In the genomic region with DNA sequence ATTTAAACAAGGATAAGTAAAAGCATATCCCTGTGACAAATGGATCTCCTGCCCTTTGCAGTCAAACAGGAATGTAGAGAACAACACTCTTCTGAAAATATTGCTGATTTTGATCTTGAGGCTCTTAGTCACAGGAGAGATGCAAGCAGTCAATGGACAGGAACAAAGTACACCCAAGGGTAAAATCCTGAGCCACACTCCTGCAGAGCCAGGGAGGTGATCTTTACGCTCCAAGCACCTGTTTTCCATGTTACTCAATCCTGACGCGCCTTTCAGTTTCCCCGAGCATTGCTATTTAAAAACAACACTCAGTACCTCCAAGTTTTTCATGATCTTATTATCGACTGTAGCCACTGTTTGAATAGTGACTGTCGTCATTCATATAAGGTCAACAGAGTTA, we compare ENCODE assay signal across 27 mouse cellular contexts. TPM values are rescaled to one million over a fixed set of nuclear protein-coding genes. Genes with fewer than 3 reads are reported as not detected.
A peak's percentile ranks its signal among the peaks of the same experiment; 100 is the strongest.
DNase-seq lines count a peak whose midpoint lies in the region; ATAC-seq and TF ChIP-seq lines count a peak whose summit lies in the region.
"Had no signal": no experiment of that assay in that cellular context is flagged by ENCODE, and none has a peak within 500 bp of the region (broad histone marks: within the 10 kb centered on the region; RNA-seq: fewer than 3 reads in every experiment).

No protein-coding gene starts in this region.

- H3K4me3 ChIP-seq in liver, adult 2 months (ENCODE audit: insufficient read depth, low read depth, low read length) = no peak overlapping the region
- no peak overlapping the region for H3K4me3 ChIP-seq in liver, embryonic 12.5 days
- H3K4me3 ChIP-seq: embryonic facial prominence, embryonic 13.5 days; erythroblast, embryonic 14.5 days; forebrain, embryonic 13.5 days; limb, embryonic 13.5 days; lung, embryonic 15.5 days; megakaryocyte, embryonic 14.5 days; neural tube, embryonic 12.5 days had no signal

- H3K27ac ChIP-seq in liver, adult 2 months (replicated peaks; ENCODE audit: insufficient read depth, low read depth, low read length) = no peak overlapping the region
- H3K27ac ChIP-seq in liver, embryonic 12.5 days = no peak overlapping the region
- H3K27ac ChIP-seq: embryonic facial prominence, embryonic 13.5 days; forebrain, embryonic 13.5 days; hindbrain, embryonic 14.5 days; limb, embryonic 13.5 days; liver, embryonic 14.5 days; lung, embryonic 15.5 days; neural tube, embryonic 12.5 days had no signal

- H3K9ac ChIP-seq in liver, adult 2 months (ENCODE audit: low read depth, low read length) = no peak overlapping the region
- no peak overlapping the region for H3K9ac ChIP-seq in liver, embryonic 12.5 days
- H3K9ac ChIP-seq: embryonic facial prominence, embryonic 13.5 days; forebrain, embryonic 13.5 days; hindbrain, embryonic 14.5 days; limb, embryonic 13.5 days; liver, embryonic 14.5 days; lung, embryonic 15.5 days; neural tube, embryonic 12.5 days had no signal

- no peaks in the 10 kb centered on the region for H3K27me3 ChIP-seq in liver, adult 2 months (ENCODE audit: control insufficient read depth, insufficient read depth, low read length)
- no peaks in the 10 kb centered on the region for H3K27me3 ChIP-seq in liver, embryonic 12.5 days (replicated peaks)
- H3K27me3 ChIP-seq: embryonic facial prominence, embryonic 13.5 days; forebrain, embryonic 13.5 days; limb, embryonic 13.5 days; lung, embryonic 15.5 days; neural tube, embryonic 12.5 days had no signal

- no peak for TF ChIP-seq POLR2A in liver, adult 2 months (IDR thresholded peaks at IDR 0.05; ENCODE audit: extremely low read depth, insufficient read depth, low read length)

- DNase-seq in liver, adult 2 months (ENCODE audit: extremely low read depth, low read depth, low spot score) = peak; percentile 69
- peak; percentile 76 for DNase-seq in kidney, adult 9 months
- DNase-seq in kidney, postnatal 14 days = peak; percentile 46
- no peak for DNase-seq in spleen, postnatal 14 days (ENCODE audit: low spot score in 2 of 2)
- no peak for DNase-seq in heart, postnatal 10 days
- no peak for DNase-seq in T-cell, adult 2 months (ENCODE audit: low spot score)
- DNase-seq: cerebellum, adult 11 months; cerebellum, postnatal 14 days; gastrocnemius, postnatal 10 days; heart, adult 18-20 months; heart, postnatal 36 days; lung, postnatal 36 days; midbrain, embryonic 14.5 days; right cerebral cortex, postnatal 14 days; thymus, postnatal 25 days had no signal

- H3K4me1 ChIP-seq in liver, adult 2 months (ENCODE audit: control insufficient read depth, insufficient read depth, low read length) = no peaks in the 10 kb centered on the region; the same call in 1 of the 2 replicates
- H3K4me1 ChIP-seq in liver, embryonic 12.5 days = no peaks in the 10 kb centered on the region
- H3K4me1 ChIP-seq: forebrain, embryonic 13.5 days; lung, embryonic 15.5 days; megakaryocyte, embryonic 14.5 days; neural tube, embryonic 12.5 days had no signal

- H3K4me2 ChIP-seq in liver, embryonic 12.5 days = no peak overlapping the region
- H3K4me2 ChIP-seq: embryonic facial prominence, embryonic 13.5 days; forebrain, embryonic 13.5 days; hindbrain, embryonic 14.5 days; limb, embryonic 13.5 days; lung, embryonic 15.5 days; neural tube, embryonic 12.5 days had no signal

- no peaks in the 10 kb centered on the region for H3K9me3 ChIP-seq in liver, embryonic 12.5 days (replicated peaks)
- H3K9me3 ChIP-seq: embryonic facial prominence, embryonic 13.5 days; forebrain, embryonic 13.5 days; limb, embryonic 13.5 days; lung, embryonic 15.5 days; megakaryocyte, embryonic 14.5 days; neural tube, embryonic 12.5 days had no signal

- no peak for ATAC-seq in liver, embryonic 12.5 days
- no peak for ATAC-seq in granulocyte monocyte progenitor cell, adult 5-6 weeks (replicated peaks; ENCODE audit: poor library complexity, severe bottlenecking)
- ATAC-seq: CD4-positive, CD25-positive, alpha-beta regulatory T cell, adult 4 months; forebrain, embryonic 13.5 days had no signal

- intact Hi-C loops in heart, postnatal 10 days (cut with DNase I) = loop anchor here (5.0 kb wide), 1 partner anchor 916 kb away; no protein-coding TSS in a partner anchor

- no peak for TF ChIP-seq CTCF in liver, adult 2 months (IDR thresholded peaks at IDR 0.05; ENCODE audit: low read depth, low read length)

- peaks cover 5% of the 10 kb centered on the region for H3K36me3 ChIP-seq in liver, adult 2 months (ENCODE audit: control insufficient read depth, insufficient read depth, low read length)
- H3K36me3 ChIP-seq in liver, embryonic 12.5 days = peaks cover 18% of the 10 kb centered on the region
- H3K36me3 ChIP-seq: neural tube, embryonic 12.5 days had no signal

- 22% methylated on average over 6 of the region's 6 CpGs for WGBS in liver, adult 2 months
- WGBS in liver, embryonic 12.5 days (ENCODE audit: insufficient replicate concordance) = 72% methylated on average over 6 of the region's 6 CpGs

- H3K79me2 ChIP-seq in liver, adult 2 months (ENCODE audit: control insufficient read depth, insufficient read depth, low read length) = no peaks in the 10 kb centered on the region

RNA-seq across cellular contexts. Expression of gene Mmadhc, which starts 23.2 kb away (rescaled TPM):
- total RNA-seq in liver, adult 2 months (2014; rRNA removed) = 72.1 and 74.2 TPM in 2 replicates
- polyA plus RNA-seq in liver, adult 2 months (2012; rRNA removed) = 37.9 and 47.9 TPM in 2 replicates
- 109 TPM in 2 replicates for polyA plus RNA-seq in liver, embryonic 12.5 days (2016; fragmentation: Nextera tagmentation; extraction: Ambion mirVana)
- total RNA-seq in granulocyte monocyte progenitor cell, adult 5-6 weeks (2014; fragmentation: Nextera tagmentation) = 71.5 and 99.2 TPM in 2 replicates
- 58.5 and 82.6 TPM in 2 replicates for total RNA-seq in granulocyte monocyte progenitor cell, adult 5-6 weeks (2017)
- total RNA-seq in heart, postnatal 10 days (2021) = 100 to 1,000 TPM; 152 to 156 TPM

Comparison
In these comparisons a context has a peak if more than half of its experiments do, and no peak if none do; other contexts are left out.
1. DNase-seq: peak in liver, adult 2 months (single experiment), kidney, adult 9 months (single experiment) and kidney, postnatal 14 days (single experiment); none in spleen, postnatal 14 days (0 of 2), heart, postnatal 10 days (0 of 2) and T-cell, adult 2 months (single experiment).